Mouse (Mus musculus) ES-CJ7 (cell line): Measurements from ENCODE around the gene Ccdc40.
"Not testable (repeated sequence)": the region's sequence is repeated elsewhere in the genome, so short reads cannot be mapped to it uniquely, and the experiment has no call there.

Experiments used
- DNase-seq: peaks from one replicate; pipeline ENCODE4 v3.0.0; 2011; ENCODE audit warnings: low read depth, low spot score

The Ccdc40 gene

DNA sequence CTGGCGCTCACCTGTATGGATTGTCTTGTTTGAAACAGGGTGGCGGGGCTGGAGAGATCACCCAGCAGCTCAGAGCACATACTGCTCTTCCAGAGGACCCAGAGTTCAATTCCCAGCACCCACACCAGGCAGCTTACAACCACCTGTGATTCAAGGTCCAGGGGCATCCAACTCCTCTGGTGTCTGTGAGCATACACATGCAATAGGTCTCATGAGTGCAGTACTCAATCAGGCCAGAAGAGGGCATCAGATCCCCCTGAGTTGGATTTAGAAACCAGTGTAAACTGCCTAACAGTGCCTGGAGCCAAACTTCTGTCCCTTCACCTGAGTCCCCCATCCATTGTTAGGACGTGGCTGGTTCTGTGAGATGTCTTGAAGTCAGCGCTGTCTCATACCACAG is 7.2 kb downstream of the Ccdc40 start:
- DNase-seq = peak; percentile 94

DNA sequence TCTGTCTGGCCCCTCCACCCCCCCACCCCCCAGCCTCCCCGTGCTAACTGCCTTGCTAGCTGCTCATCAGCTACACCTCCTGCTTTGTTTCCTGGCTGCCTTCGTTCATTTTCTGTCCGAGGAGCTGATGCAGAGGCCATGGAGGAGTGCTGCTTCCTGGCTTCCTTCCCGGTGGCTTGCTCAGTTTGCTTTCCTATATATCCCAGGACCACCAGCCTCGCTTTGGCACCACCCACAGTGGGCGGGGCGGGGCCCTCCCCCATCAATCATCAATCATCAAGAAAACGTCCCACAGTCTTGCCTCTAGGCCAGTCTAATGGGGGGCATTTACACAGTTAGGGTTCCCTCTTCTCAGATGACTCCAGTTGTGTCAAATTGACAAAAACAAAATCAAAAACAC is 8.0 kb downstream of the Ccdc40 start:
- peak; percentile 53 for DNase-seq

DNA sequence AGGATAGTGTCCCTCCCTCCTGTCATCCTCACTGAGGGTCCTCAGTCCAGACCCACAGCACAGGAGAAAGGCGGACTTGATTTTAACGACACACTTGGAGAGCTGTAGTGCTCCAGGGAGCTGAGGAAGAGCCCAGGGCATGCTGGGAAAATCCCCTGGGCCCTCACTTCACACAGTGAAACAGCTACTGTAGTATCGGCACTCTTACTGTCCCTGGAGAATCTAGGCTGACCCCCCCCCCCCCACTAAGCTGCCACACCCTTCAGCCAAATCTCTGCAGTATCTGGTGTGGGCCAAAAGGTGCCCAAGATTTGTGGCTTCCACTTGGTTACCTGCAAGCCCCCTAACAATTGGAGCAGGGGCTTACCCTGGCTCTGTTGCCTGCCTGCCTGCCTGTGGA is 8.6 kb downstream of the Ccdc40 start:
- DNase-seq = no peak

DNA sequence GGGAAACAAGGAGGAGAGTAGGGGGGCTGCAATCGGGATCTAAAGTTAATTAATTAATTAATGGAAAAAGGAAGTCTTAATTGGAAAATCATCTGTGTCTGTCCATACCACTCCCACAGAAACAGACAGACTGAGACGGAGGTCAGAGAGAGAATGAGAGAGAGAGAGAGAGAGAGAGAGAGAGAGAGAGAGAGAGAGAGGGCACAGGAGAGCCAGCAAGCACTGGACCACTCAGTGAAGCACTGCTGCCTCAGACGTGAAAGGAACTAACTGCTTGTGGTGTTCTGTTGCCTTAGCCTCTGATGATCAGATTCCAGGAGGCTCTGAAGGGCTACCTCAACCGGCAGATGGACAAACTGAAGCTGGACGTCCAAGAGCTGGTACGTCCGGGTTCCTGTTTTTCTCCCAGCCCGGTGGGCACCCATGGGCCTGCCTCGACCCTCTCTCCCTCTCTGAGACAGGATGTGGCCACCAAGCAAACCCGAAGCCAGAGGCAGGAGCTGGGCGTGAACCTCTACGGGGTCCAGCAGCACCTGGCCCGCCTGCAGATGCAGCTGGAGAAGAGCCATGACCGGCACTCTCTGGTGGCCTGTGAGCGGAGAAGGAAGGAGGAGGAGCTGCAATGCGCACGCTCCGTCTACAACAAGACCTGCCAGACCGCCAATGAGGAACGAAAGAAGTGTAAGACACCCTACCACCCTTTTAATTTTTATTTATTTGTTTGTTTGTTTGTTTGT is 9.4 kb downstream of the Ccdc40 start:
- DNase-seq = peak; percentile 48

DNA sequence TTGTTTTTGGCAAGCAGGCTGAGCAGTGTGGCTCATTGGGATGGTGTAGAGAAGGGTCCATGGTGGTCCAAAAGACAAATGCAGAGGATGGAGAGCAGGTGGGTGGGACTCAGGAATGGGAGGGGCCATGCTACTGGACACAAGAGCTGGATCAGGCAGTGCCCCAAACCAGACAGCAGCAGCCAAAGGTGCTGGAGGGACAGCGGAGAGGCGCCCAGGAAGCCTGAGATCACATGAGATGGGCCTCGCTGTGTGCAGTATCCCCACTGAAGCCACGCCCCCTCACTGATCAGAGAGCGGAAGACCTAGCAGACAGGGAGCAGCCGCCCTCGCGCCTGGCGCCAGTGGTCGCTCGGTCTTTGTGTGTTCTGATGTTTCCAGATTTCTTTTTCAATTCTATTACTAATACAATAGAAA is 9.9 kb downstream of the Ccdc40 start:
- DNase-seq = peak; percentile 77

DNA sequence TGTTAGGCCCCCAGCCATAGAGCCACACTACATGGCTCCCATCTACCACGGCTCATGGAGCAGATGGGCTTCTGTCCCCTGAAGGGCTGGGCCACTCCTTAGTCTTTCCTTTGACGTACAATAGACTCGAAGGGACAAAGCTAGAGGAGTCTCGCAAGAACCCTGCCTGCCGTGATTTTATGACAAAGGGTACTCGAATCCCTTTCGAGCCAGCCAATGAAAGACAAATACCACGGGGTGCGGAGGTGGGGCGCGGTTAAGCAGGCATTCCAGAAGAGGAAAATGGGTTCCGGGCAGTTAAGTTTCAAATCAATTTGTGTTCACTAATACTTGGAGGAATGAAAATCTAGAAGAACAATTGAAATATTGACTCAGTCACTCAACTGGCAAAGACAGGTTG is 11.1 kb downstream of the Ccdc40 start:
- peak; percentile 86 for DNase-seq

DNA sequence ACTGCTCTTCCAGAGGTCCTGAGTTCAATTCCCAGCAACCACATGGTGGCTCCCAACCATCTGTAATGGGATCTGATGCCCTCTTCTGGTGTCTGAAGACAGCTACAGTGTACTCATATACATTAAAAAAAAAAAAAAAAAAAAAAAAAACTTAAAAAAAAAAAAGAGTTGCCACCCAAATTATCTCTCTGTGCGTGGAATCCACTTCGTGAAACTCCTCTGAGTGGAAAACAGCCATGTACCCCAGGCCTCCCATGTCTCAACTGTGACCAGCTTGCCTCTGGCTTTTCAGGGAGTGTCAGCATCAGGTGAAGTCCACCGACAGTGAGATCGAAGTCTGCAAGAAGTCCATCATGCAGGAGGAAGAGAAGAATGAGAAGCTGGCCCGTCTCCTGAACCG is 17.2 kb downstream of the Ccdc40 start:
- not testable (repeated sequence) for DNase-seq

DNA sequence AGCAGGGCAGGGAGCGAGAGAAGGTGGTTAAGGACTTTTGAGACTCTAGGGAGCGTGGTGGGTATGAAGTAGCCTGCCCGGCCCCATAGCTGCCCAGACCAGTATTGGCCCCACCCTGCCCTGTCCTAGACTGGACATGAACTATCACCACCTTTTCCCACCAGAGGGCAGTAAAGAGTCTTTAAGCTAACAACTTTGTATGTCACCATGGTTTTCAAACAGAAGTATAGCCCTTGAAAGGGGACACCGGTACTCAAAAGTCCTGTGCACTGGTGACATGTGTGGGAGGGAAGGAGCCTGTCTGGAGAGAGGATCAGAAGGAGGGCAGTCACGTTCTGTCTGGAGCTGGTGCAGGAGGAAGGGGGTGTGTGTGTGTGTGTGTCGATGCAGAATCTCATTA is 20.6 kb downstream of the Ccdc40 start:
- peak; percentile 69 for DNase-seq

DNA sequence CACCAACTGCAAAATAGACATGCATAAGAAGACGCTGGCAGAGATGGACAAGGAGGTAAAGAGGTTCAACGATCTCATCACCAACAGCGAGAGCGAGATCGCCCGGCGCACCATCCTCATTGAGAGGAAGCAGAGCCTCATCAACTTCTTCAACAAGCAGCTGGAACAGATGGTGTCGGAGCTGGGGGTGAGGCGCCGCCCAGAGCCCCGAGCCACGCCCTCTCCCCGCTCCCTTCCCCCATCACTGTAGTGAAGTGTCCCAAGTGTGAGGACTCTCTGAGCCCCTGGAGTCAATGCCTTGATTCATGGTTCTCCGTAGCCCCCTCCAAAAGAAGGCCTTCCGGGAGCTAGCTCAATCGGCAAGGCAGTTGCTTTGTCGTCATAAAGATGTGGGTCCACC is 22.6 kb downstream of the Ccdc40 start:
- no peak for DNase-seq

DNA sequence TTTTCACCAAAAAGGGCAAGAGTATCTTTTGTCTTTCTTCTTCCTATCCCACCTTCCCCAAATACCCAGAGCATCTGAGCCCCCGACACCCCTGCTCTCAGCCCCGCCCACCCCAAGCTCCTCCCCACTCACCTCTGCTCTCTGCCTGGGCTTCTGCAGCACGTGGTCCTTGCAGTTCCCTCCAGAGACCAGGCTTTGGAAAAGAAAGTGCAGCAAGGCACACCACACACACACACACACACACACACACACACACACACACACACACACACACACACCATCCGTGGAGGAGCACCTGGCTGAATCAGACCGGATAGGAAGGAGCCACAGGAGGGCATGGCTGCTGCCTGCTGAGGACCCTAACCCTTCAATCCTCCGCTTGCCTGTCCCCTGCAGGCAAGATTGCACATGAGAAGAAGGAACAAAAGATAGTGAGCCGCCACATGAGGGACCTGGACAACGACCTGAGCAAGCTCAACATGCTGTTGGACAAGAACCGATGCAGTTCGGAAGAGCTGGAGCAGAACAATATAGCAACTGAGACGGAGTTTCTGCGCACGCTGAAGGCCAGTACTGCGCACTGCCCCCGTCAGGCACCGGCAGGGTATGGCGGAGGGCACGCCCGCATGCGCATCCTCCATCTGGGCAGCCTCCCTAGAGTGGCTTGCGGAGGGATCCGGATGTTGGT is 24.6 kb downstream of the Ccdc40 start:
- DNase-seq = peak; percentile 80

DNA sequence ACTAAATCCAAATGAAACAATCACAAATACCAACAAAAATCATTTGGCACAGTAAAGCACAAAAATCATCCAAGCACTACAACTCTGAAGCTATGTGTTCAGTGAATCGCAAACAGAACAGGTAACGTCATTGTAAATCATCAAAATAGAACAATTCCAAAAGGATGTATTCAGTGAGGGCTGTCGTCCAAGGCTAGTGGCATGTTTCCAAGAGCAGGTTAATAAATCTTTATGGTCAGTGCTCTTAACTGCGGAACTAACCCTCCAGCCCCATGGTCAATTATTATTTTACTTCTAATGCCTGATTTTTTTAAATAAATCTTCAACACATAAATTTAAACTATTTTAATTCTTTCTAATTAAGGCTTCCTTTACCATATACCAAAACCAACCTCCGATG is 28.2 kb downstream of the Ccdc40 start:
- DNase-seq = not testable (repeated sequence)

DNA sequence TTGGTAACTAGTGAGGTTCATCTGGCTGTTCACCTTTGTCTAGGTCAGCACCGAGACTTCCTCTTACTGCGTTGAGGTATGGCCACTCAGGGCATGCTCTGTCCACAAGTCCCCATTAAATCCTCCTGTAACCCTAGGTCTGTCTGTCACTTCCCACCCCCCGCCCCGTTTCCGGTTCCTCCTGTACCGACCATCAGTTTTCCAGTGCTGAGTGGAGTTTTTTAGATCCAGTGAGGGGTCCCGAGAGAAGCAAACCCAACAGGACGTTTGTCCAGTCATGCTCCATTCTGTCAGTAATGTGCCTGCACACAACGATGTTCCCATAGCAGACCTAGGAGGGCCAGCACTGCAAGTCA is 29.8 kb downstream of the Ccdc40 start:
- no peak for DNase-seq

DNA sequence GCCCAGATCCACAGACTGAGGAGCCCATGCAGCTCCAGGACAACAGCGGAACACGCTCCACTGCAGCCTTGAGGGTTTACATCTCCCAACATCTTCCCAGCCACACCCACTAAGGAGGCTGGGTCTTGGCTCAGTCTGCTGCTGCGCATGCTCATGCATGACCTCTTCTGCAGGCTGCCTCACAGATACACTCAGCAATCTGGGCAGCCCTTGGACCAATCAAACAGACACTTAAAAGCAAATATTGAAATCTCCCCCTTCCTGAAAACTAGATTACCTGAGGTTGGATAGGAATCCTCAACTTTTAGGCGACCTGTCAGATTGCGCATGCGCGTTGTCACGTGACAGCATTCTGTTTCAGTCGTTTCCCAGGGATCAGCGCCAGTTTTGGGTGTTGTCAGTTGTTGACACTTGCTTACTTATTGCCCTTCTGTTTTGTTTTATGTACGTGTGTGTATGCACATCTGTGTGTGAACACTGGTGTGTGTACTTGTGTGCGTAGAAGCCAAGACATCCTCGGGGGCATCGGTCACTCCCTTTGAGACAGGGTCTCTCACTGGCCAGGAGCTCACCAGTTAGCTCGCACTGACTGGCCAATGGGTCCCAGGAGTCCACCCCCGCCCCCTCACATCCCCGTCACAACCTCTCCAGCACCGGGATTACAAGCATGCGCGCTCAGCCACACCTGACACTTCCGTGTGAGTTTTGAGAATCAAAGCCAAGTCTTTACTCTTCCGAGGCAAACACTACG is 30.4 kb downstream of the Ccdc40 start:
- peak; percentile 85 for DNase-seq

DNA sequence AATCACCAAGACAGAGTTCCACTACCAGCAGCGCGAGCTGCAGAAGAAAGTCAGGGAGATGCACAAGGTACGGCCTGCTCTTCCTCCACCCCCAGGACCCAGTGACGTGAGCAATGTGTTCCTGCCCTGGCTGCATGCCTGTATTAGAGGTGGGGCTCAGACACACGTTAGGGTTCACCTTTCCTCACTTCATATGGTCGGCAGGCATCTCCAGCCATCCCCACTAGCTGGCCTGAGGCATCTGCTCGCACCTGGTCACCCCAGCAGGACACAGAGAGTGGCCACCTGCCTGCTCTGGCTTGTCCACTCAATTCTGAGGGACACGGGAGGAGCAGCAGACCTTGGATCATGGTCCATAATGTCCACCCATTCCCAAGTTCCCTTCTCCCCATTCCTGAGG is 31.6 kb downstream of the Ccdc40 start:
- no peak for DNase-seq

DNA sequence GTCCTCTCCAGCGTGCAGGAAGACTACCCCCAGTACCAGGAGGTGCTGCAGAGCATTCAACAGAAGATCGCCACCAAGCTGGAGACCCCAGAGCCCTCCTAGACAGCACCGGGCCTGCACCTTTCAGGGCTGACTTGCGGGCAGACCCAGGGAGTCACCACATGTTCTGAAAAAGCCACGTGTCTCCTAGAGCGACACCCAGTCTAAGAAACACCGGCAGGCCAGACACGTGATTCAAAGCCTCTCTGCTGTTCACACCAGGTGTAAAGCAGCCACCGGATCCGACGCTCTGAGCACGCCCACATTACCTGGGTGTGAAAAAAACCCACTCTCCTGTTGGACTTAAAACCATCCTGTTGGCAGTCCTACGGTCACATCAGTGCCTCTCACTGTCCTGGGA is 36.0 kb downstream of the Ccdc40 start:
- no peak for DNase-seq

DNA sequence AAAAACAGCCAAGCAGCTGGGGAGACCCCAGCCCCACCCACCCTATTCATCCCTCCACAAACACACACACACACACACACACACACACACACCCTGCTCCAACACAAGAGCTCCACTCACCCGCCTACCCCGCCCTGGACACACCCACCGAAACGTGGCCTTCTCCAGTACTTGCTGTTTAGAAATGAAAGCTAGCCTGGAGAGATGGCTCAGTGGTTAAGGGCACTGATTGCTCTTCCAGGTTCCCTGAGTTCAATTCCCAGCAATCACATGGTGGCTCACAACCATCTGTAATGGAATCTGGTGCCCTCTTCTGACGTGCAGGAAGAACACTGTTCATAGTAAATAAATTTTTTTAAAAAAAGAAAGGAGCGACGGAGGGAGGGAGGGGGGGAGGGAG is 37.4 kb downstream of the Ccdc40 start:
- peak; percentile 77 for DNase-seq

DNA sequence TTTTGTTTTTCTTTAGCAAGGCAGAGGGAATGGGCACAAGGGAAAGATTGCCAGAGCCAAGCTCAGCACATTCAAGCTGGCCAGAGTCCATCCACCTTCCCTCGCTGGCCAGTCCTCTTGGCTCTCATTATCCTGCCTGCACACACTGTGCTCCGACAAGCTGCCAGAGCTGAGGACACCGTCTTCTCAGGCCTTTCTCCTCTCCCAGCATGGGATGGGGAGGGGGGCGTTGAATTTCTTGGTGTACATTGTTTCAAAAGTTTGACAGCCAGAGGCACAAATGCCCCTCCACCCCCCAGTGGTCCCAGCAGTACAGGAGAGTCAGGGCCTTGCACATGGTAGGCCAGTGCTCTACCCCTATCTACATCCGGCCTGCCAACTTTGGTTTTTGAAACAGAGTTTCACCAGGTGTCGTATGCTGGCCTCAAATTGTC is 38.9 kb downstream of the Ccdc40 start:
- DNase-seq = no peak

DNA sequence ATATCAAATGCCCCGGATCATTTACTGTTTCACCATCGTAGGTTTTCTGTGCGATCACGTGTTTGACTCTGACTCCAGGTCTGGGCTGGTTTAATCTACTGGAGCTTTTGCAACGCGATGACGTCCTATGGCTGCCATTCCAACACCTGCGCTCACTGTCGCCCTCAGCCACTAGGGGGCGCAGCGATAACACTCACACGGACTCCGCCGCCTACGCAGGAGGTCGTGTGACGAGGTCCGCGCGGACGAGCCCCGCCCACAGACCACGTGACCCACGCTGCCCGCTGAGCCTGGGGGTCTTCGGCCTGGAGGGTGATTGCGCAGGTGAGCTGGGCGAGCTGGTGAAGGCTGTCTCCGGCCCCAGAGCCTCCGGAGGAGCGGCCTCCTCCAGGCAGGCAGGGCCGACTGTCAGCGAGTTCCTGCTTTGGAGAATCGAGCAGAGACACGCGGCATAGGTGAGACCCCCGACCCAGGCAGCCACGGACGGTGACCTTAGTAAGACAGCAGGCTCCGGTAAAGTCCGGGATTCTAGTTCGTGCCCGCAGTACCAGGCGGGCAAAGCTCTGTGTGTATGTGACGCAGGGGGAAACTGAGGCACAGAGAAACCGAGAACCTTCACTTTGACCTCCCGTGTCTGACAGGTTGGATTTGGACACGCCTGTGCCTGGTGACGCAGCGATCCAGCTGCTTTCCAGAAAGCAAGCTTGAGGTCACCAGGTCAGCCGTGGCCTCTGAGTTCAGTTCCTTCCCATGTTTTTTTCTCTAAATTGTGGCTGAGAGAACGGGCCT is 39.6 kb downstream of the Ccdc40 start, which contains the start of gene Gaa:
Gaa (plus strand) TSS at position 120 of the 789 bp plus-strand sequence.
- DNase-seq = peak; percentile 96

DNA sequence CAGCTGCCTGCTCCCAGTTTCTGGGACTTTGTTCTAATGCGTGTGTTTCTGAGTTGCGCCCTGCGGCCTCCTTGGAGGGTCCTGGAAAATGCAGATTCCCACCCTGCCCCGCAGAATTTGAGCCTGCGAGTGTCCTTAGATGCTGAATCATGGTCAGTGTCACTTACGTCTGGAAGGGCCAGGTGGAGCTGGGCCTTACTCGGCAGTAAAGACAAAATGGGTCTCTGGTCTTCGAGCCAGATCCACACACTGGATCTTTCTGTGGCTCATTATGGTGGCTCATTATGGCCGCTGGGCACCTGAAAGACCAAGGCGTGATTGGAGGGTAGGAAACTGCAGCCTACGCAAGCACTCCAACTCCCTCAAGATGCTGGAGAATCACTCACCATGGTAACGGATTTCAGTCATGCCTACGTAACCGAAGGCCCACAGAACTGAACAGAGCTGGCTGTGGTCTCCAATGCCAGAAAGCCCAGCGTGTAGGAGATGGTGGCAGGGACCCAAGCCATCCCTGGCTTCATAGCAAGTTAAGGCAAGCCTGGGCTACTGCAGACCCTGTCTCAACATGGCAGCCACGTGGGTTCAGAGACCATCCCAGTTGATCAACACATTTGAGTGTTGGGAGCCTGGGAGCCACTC is 40.3 kb downstream of the Ccdc40 start:
- DNase-seq = no peak

DNA sequence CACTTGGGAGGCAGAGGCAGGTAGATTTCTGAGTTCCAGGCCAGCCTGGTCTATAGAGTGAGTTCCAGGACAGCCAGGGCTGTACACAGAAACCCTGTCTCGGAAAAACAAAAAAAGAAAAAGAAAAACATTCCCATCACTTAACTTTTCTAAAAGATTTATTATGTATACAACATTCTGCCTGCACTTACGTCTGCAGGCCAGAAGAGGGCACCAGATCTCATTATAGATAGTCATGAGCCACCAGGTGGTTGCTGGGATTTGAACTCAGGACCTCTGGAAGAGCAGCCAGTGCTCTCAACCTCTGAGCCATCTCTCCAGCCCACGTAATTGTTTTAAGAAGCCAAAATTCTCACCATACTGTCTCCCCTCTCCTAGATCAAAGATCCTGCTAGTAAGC is 44.1 kb downstream of the Ccdc40 start:
- DNase-seq = not testable (repeated sequence)
